Mouse (Mus musculus) liver, embryonic 11.5 days (tissue): Measurements from ENCODE around the gene Eps15l1. TPM values are rescaled to one million over a fixed set of nuclear protein-coding genes. Genes with fewer than 3 reads are reported as not detected.

ENCODE experiments used
- ATAC-seq: fragments of 200-750 bp; cut with Nextera tagmentation; replicated peaks from 2 replicates; pipeline ENCODE4 v1.8.0; 2017; ENCODE audit warnings: moderate number of reproducible peaks, mild to moderate bottlenecking, moderate TSS enrichment, moderate library complexity; ENCODE audit not compliant: low FRiP score
- DNase-seq: peaks from one replicate; pipeline ENCODE4 v3.0.0-alpha.2; 2017; ENCODE audit warnings: low spot score
- H3K27ac ChIP-seq: fragments of 300-500 bp; sonication (generic); 2 replicates; pipeline ENCODE4 v1.5.1; 2014; ENCODE audit warnings: mild to moderate bottlenecking, low read depth, low read length, control low read depth
- H3K27me3 ChIP-seq: fragments of 300-500 bp; sonication (generic); replicated peaks from 2 replicates; pipeline ENCODE4 v1.6.1; 2014; ENCODE audit warnings: low read length, mixed read lengths; ENCODE audit not compliant: control insufficient read depth, insufficient read depth
- H3K36me3 ChIP-seq: fragments of 300-500 bp; sonication (generic); 2 replicates; pipeline ENCODE4 v1.6.1; 2014; ENCODE audit warnings: mild to moderate bottlenecking, low read length, moderate library complexity, mixed read lengths; ENCODE audit not compliant: control insufficient read depth, insufficient read depth
- H3K4me1 ChIP-seq: fragments of 300-500 bp; sonication (generic); replicated peaks from 2 replicates; pipeline ENCODE4 v1.6.1; 2014; ENCODE audit warnings: low read length, mixed read lengths; ENCODE audit not compliant: control insufficient read depth, insufficient read depth
- H3K4me2 ChIP-seq: fragments of 300-500 bp; sonication (generic); 2 replicates; pipeline ENCODE4 v1.6.1; 2014; ENCODE audit warnings: mild to moderate bottlenecking, control low read depth, moderate library complexity
- H3K4me3 ChIP-seq: fragments of 300-500 bp; sonication (generic); 2 replicates; pipeline ENCODE4 v1.5.1; 2014; ENCODE audit warnings: low read depth, low read length, control low read depth
- H3K9ac ChIP-seq: fragments of 300-500 bp; sonication (generic); 2 replicates; pipeline ENCODE4 v1.6.1; 2014; ENCODE audit warnings: low read depth, low read length, control low read depth
- H3K9me3 ChIP-seq: fragments of 300-500 bp; sonication (generic); 2 replicates; pipeline ENCODE4 v1.6.1; 2016; ENCODE audit warnings: low read length, inconsistent platforms, mixed read lengths; ENCODE audit not compliant: control insufficient read depth
- WGBS: fragments of 180-500 bp; shearing (Covaris S2); extraction: QIAGEN DNeasy Blood & Tissue Kit; methylation state at CpG from one replicate; pipeline ENCODE4 v1.1.7; 2014; 5-methylcytosine and 5-hydroxymethylcytosine counted together
- polyA plus RNA-seq: library from polyadenylated mRNA; unstranded; fragments of >200 nt; fragmentation: Nextera tagmentation; extraction: Ambion mirVana; gene quantifications from 2 replicates; pipeline ENCODE4 v1.2.1, GENCODE M21; 2014

Gene Eps15l1
- polyA plus RNA-seq, 1 experiment from 2014 or later, result 45.8 TPM

- ATAC-seq (no peak), DNase-seq (no peak)
- Histone ChIP-seq H3K27me3 (no peaks in the 10 kb centered on the region), H3K27ac (no peak overlapping the region), H3K4me1 (no peaks in the 10 kb centered on the region), H3K36me3 (peaks cover 20% of the 10 kb centered on the region), H3K4me2 (no peak overlapping the region), H3K9me3 (no peaks in the 10 kb centered on the region), H3K9ac (no peak overlapping the region), H3K4me3 (no peak overlapping the region)
- 96% methylated on average over 2 of the region's 2 CpGs for WGBS
These were observed 54.8 kb downstream of the Eps15l1 start for GRCm38 (mm10) chr8:72366435-72366834.

- Histone ChIP-seq H3K4me1 (no peaks in the 10 kb centered on the region), H3K36me3 (peaks cover 16% of the 10 kb centered on the region), H3K27ac (no peak overlapping the region), H3K4me2 (no peak overlapping the region), H3K9ac (no peak overlapping the region), H3K27me3 (no peaks in the 10 kb centered on the region), H3K4me3 (no peak overlapping the region), H3K9me3 (no peaks in the 10 kb centered on the region)
- 0 out of 2 replicates have a peak, but pooled peaks have one; percentile 46 for ATAC-seq
- DNase-seq, result peak; percentile 60
- WGBS, result 27% methylated on average over 3 of the region's 3 CpGs
These were observed 55.4 kb downstream of the Eps15l1 start for GRCm38 (mm10) chr8:72365826-72366225.

DNA sequence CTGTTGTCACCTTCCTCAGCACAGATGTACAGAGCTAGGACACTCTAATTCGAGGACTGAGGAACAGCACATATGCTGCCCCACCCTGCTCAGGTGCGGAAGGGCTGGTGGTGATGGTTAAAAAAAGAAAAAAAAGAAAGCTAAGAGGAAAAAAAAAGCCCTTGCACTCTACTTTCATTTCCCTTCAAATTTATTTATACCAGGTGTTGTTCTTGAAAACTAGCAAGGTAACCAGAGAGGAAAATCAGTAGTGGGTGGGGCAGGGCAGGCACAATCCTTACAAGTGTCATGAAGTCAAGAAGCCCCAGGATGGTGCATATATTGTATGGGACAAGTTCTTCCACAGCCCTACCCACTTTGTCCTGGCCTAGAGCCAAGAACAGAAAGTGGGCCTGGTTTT, 56.2 kb downstream of the Eps15l1 start:
- Histone ChIP-seq H3K9ac (no peak overlapping the region), H3K4me2 (no peak overlapping the region), H3K4me3 (no peak overlapping the region), H3K9me3 (no peaks in the 10 kb centered on the region), H3K27me3 (no peaks in the 10 kb centered on the region), H3K36me3 (peaks cover 14% of the 10 kb centered on the region), H3K27ac (no peak overlapping the region), H3K4me1 (no peaks in the 10 kb centered on the region)
- DNase-seq (no peak), ATAC-seq (no peak)
- WGBS, result 90% methylated on average over 2 of the region's 2 CpGs

DNA sequence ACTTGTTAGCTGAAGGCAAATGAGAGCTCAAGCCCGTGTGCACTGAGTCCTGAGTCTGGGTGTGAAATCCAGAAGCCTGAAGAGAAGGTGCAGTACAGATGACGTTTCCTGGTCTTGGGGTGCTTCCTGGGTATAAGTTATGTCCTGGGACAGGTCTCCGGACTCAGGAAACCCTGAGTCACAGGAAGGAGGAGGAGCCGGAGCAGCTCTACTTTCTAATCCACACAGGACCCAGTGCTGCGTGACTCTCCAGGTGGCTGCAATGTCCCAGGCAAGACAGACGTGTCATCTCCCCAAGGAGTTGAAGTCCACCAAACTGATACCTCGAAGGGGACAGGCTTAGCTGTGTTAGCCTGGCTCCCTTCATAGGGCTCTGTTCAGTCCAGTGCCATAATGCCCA, 57.8 kb downstream of the Eps15l1 start:
- no peak for ATAC-seq
- no peaks in the 10 kb centered on the region for H3K4me1 ChIP-seq
- 85% methylated on average over 7 of the region's 7 CpGs for WGBS
- H3K27me3 ChIP-seq, result no peaks in the 10 kb centered on the region
- no peaks in the 10 kb centered on the region for H3K9me3 ChIP-seq
- peaks cover 9% of the 10 kb centered on the region for H3K36me3 ChIP-seq
- H3K27ac ChIP-seq, result no peak overlapping the region
- no peak overlapping the region for H3K4me2 ChIP-seq
- H3K4me3 ChIP-seq, result no peak overlapping the region
- DNase-seq, result no peak
- H3K9ac ChIP-seq, result no peak overlapping the region

- H3K4me3 ChIP-seq, result no peak overlapping the region
- no peaks in the 10 kb centered on the region for H3K9me3 ChIP-seq
- H3K4me2 ChIP-seq, result no peak overlapping the region
- no peak for DNase-seq
- H3K27ac ChIP-seq, result no peak overlapping the region
- H3K9ac ChIP-seq, result no peak overlapping the region
- WGBS, result 92% methylated on average over 4 of the region's 4 CpGs
- H3K4me1 ChIP-seq, result no peaks in the 10 kb centered on the region
- ATAC-seq, result no peak
- H3K36me3 ChIP-seq, result peaks cover 9% of the 10 kb centered on the region
- H3K27me3 ChIP-seq, result no peaks in the 10 kb centered on the region
These were observed 58.5 kb downstream of the Eps15l1 start for GRCm38 (mm10) chr8:72362754-72363153.

- H3K4me1 ChIP-seq, result 0 out of 2 replicates have a peak, but pooled peaks cover 2% of the 10 kb centered on the region
- H3K9ac ChIP-seq, result no peak overlapping the region
- ATAC-seq, result no peak
- H3K36me3 ChIP-seq, result peaks cover 8% of the 10 kb centered on the region
- H3K27ac ChIP-seq, result no peak overlapping the region
- H3K27me3 ChIP-seq, result no peaks in the 10 kb centered on the region
- H3K4me2 ChIP-seq, result no peak overlapping the region
- H3K9me3 ChIP-seq, result no peaks in the 10 kb centered on the region
- no peak overlapping the region for H3K4me3 ChIP-seq
- DNase-seq, result no peak
These were observed 61.1 kb downstream of the Eps15l1 start for GRCm38 (mm10) chr8:72360162-72360561.

GRCm38 (mm10) chr8:72356593-72356992, 64.7 kb downstream of the Eps15l1 start:
- no peak overlapping the region for H3K9ac ChIP-seq
- ATAC-seq (no peak), DNase-seq (no peak)
- H3K9me3 ChIP-seq, result no peaks in the 10 kb centered on the region
- peaks cover 23% of the 10 kb centered on the region for H3K4me1 ChIP-seq
- H3K4me2 ChIP-seq, result no peak overlapping the region
- WGBS, result 86% methylated on average over 3 of the region's 3 CpGs
- peaks cover 2% of the 10 kb centered on the region; the same call in 1 of the 2 replicates for H3K36me3 ChIP-seq
- H3K27ac ChIP-seq, result no peak overlapping the region
- H3K27me3 ChIP-seq, result no peaks in the 10 kb centered on the region
- no peak overlapping the region for H3K4me3 ChIP-seq

DNA sequence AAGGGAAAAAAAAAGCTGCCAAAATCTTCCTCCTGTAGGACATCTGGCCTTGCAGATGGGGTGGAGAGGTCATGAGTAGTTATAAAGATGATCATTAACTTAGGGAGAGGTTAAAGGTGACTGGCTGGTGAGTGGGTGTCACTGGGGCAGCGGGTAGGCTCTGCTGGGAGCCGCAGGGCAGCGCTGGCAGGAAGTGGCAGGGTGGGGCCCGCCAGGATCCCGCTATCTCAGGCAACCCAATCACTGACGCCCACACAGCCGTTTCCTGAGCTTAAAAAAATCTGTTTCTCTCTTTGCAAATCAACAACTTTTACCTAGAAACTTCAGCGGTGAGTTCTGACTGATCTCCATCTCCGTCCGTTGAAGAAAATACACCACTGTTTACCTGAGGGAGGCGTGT, 67.0 kb downstream of the Eps15l1 start:
- no peak overlapping the region for H3K4me3 ChIP-seq
- DNase-seq (peak; percentile 48), ATAC-seq (0 out of 2 replicates have a peak, but pooled peaks have one; percentile 42)
- H3K27ac ChIP-seq, result peak overlapping the region; percentile 32; the same call in 1 of the 2 replicates
- H3K4me1 ChIP-seq, result peaks cover 25% of the 10 kb centered on the region
- H3K27me3 ChIP-seq, result no peaks in the 10 kb centered on the region
- H3K9ac ChIP-seq, result no peak overlapping the region
- 28% methylated on average over 11 of the region's 11 CpGs for WGBS
- H3K9me3 ChIP-seq, result no peaks in the 10 kb centered on the region
- H3K4me2 ChIP-seq, result peak overlapping the region; percentile 27; the same call in 1 of the 2 replicates
- no peaks in the 10 kb centered on the region; the same call in 1 of the 2 replicates for H3K36me3 ChIP-seq

DNA sequence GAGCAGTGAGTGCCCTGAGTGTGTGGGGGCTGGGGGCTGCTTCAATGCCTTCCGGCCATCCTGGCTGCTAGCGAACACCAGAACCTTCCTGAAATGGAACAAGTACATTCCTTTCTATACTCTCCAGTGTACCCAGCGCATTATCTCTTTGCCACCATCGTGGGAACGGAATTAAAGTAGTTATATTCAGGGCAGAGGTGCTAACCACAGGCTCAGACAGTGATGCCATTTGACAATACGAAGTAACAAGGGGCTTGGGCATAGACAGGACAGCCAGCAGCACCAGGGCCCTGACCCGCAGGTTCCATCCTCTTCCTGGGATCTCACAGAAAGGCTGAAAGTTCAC, 67.6 kb downstream of the Eps15l1 start:
- Histone ChIP-seq H3K36me3 (no peaks in the 10 kb centered on the region; the same call in 1 of the 2 replicates), H3K27me3 (no peaks in the 10 kb centered on the region), H3K4me2 (0 out of 2 replicates have a peak overlapping the region, but pooled peaks have one; percentile 27), H3K9me3 (no peaks in the 10 kb centered on the region), H3K4me1 (peaks cover 25% of the 10 kb centered on the region), H3K4me3 (no peak overlapping the region), H3K9ac (no peak overlapping the region), H3K27ac (peak overlapping the region; percentile 32; the same call in 1 of the 2 replicates)
- 79% methylated on average over 7 of the region's 7 CpGs for WGBS
- ATAC-seq, result no peak
- DNase-seq, result no peak
